Mouse (Mus musculus) spleen, adult 2 months (tissue): ENCODE results near the gene Klc4.

ENCODE experiments used
- CTCF ChIP-seq: fragments of 200-500 bp; IDR thresholded peaks from 2 replicates; pipeline ENCODE4 v1.5.1; 2011; ENCODE audit warnings: mild to moderate bottlenecking, inconsistent platforms; ENCODE audit not compliant: insufficient read depth, insufficient read length, insufficient replicate concordance; ENCODE audit errors: extremely low read depth
- POLR2A ChIP-seq: fragments of 200-500 bp; IDR thresholded peaks from 2 replicates; pipeline ENCODE4 v1.6.1; 2011; ENCODE audit warnings: low read depth, low read length, inconsistent platforms

DNA sequence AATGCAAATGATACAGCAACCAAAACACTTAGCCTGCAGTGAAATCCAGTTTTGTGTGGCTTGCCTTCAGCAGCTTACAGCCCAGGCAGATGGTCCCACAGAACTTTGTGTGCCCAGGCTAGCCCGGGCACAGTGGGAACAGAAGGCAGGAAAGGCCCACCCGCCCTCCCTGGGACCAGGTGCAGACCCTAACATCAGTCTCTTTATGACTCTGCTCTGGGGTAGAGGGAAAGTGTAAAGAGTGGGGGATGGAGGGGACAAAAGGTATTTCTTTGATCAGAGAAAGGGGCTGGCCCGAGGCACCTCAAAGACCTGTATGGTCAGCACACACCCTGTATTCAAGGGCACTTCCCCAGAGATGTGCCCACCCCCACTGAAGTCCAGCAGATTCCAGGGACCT, 32.6 kb downstream of the Klc4 start:
- TF ChIP-seq POLR2A = no peak
- TF ChIP-seq CTCF = no peak
